Mouse (Mus musculus) induced T-regulatory cell, adult 2 months (primary cell): ENCODE results near the gene Arhgap24.

Experiments used
- DNase-seq: peaks from one replicate; pipeline ENCODE4 v3.0.0-alpha.2; 2012; ENCODE audit warnings: low read depth

Gene Arhgap24

GRCm38 (mm10) chr5:102502333-102502732, 21.1 kb downstream of the Arhgap24 start:
- no peak for DNase-seq

GRCm38 (mm10) chr5:102503066-102503465, 21.9 kb downstream of the Arhgap24 start:
- no peak for DNase-seq

GRCm38 (mm10) chr5:102503868-102504267, 22.7 kb downstream of the Arhgap24 start:
- no peak for DNase-seq

- no peak for DNase-seq
Measured at GRCm38 (mm10) chr5:102504557-102504956, 23.4 kb downstream of the Arhgap24 start.

GRCm38 (mm10) chr5:102508162-102508561, 27.0 kb downstream of the Arhgap24 start:
- no peak for DNase-seq

GRCm38 (mm10) chr5:102509381-102509780, 28.2 kb downstream of the Arhgap24 start:
- no peak for DNase-seq

- no peak for DNase-seq
Measured at GRCm38 (mm10) chr5:102511651-102512050, 30.5 kb downstream of the Arhgap24 start.

GRCm38 (mm10) chr5:102515496-102515895, 34.3 kb downstream of the Arhgap24 start:
- no peak for DNase-seq

GRCm38 (mm10) chr5:102520506-102520905, 39.3 kb downstream of the Arhgap24 start:
- DNase-seq, result no peak

- no peak for DNase-seq
Measured at GRCm38 (mm10) chr5:102535311-102535710, 54.1 kb downstream of the Arhgap24 start.

GRCm38 (mm10) chr5:102537819-102538218, 56.6 kb downstream of the Arhgap24 start:
- DNase-seq, result no peak

GRCm38 (mm10) chr5:102546296-102546695, 65.1 kb downstream of the Arhgap24 start:
- DNase-seq, result no peak

- DNase-seq, result no peak
Measured at GRCm38 (mm10) chr5:102547786-102548185, 66.6 kb downstream of the Arhgap24 start.

GRCm38 (mm10) chr5:102548382-102548781, 67.2 kb downstream of the Arhgap24 start:
- no peak for DNase-seq

GRCm38 (mm10) chr5:102550211-102550610, 69.0 kb downstream of the Arhgap24 start:
- no peak for DNase-seq

GRCm38 (mm10) chr5:102550870-102551637, 69.9 kb downstream of the Arhgap24 start:
- no peak for DNase-seq

GRCm38 (mm10) chr5:102552533-102552932, 71.3 kb downstream of the Arhgap24 start:
- DNase-seq, result no peak

- DNase-seq, result no peak
Measured at GRCm38 (mm10) chr5:102555958-102556357, 74.8 kb downstream of the Arhgap24 start.

- no peak for DNase-seq
Measured at GRCm38 (mm10) chr5:102560270-102560669, 79.1 kb downstream of the Arhgap24 start.

- no peak for DNase-seq
Measured at GRCm38 (mm10) chr5:102563971-102564370, 82.8 kb downstream of the Arhgap24 start.

GRCm38 (mm10) chr5:102568764-102569163, 87.6 kb downstream of the Arhgap24 start:
- no peak for DNase-seq

GRCm38 (mm10) chr5:102571445-102571844, 90.3 kb downstream of the Arhgap24 start:
- DNase-seq, result no peak

- no peak for DNase-seq
Measured at GRCm38 (mm10) chr5:102576750-102577149, 95.6 kb downstream of the Arhgap24 start.

- no peak for DNase-seq
Measured at GRCm38 (mm10) chr5:102577729-102578128, 96.5 kb downstream of the Arhgap24 start.
